Mouse (Mus musculus): ENCODE results near the gene Cradd. TPM values are rescaled to one million over a fixed set of nuclear protein-coding genes. Genes with fewer than 3 reads are reported as not detected.

Gene Cradd
- total RNA-seq, 2 experiments from 2014 or later = 13.5 to 14.3 TPM

GRCm38 (mm10) chr10:95308991-95309390 is 14.9 kb downstream of the Cradd start:
- no peak for DNase-seq (ENCODE audit: low spot score in 2 of 2)

- no peak for DNase-seq (ENCODE audit: low spot score in 2 of 2)
These were observed 16.0 kb downstream of the Cradd start for GRCm38 (mm10) chr10:95307916-95308315.

GRCm38 (mm10) chr10:95306824-95307552 is 16.9 kb downstream of the Cradd start:
- DNase-seq (ENCODE audit: low spot score in 2 of 2) = no peak

GRCm38 (mm10) chr10:95304240-95304639 is 19.7 kb downstream of the Cradd start:
- no peak for DNase-seq (ENCODE audit: low spot score in 2 of 2)

GRCm38 (mm10) chr10:95302211-95303163 is 21.4 kb downstream of the Cradd start:
- no peak for DNase-seq (ENCODE audit: low spot score in 2 of 2)

- DNase-seq (ENCODE audit: low spot score in 2 of 2) = no peak
These were observed 23.6 kb downstream of the Cradd start for GRCm38 (mm10) chr10:95300178-95300793.

GRCm38 (mm10) chr10:95299808-95300133 is 24.2 kb downstream of the Cradd start:
- DNase-seq (ENCODE audit: low spot score in 2 of 2) = no peak

- no peak for DNase-seq (ENCODE audit: low spot score in 2 of 2)
These were observed 24.7 kb downstream of the Cradd start for GRCm38 (mm10) chr10:95299010-95299807.

- DNase-seq (ENCODE audit: low spot score in 2 of 2) = no peak
These were observed 25.4 kb downstream of the Cradd start for GRCm38 (mm10) chr10:95298504-95298903.

- DNase-seq (ENCODE audit: low spot score in 2 of 2) = no peak
These were observed 26.2 kb downstream of the Cradd start for GRCm38 (mm10) chr10:95297690-95298104.

- DNase-seq (ENCODE audit: low spot score in 2 of 2) = no peak
These were observed 26.9 kb downstream of the Cradd start for GRCm38 (mm10) chr10:95297024-95297423.

GRCm38 (mm10) chr10:95293261-95293660 is 30.7 kb downstream of the Cradd start:
- no peak for DNase-seq (ENCODE audit: low spot score in 2 of 2)

GRCm38 (mm10) chr10:95292269-95292668 is 31.7 kb downstream of the Cradd start:
- DNase-seq (ENCODE audit: low spot score in 2 of 2) = no peak

GRCm38 (mm10) chr10:95291133-95291876 is 32.6 kb downstream of the Cradd start:
- DNase-seq (ENCODE audit: low spot score in 2 of 2) = no peak

- no peak for DNase-seq (ENCODE audit: low spot score in 2 of 2)
These were observed 34.1 kb downstream of the Cradd start for GRCm38 (mm10) chr10:95289819-95290218.

- DNase-seq (ENCODE audit: low spot score in 2 of 2) = no peak
These were observed 35.7 kb downstream of the Cradd start for GRCm38 (mm10) chr10:95288206-95288605.

- no peak for DNase-seq (ENCODE audit: low spot score in 2 of 2)
These were observed 36.6 kb downstream of the Cradd start for GRCm38 (mm10) chr10:95287351-95287750.

- no peak for DNase-seq (ENCODE audit: low spot score in 2 of 2)
These were observed 40.5 kb downstream of the Cradd start for GRCm38 (mm10) chr10:95283434-95283833.

- DNase-seq (ENCODE audit: low spot score in 2 of 2) = no peak
These were observed 41.9 kb downstream of the Cradd start for GRCm38 (mm10) chr10:95281996-95282395.

GRCm38 (mm10) chr10:95281466-95281990 is 42.4 kb downstream of the Cradd start:
- DNase-seq (ENCODE audit: low spot score in 2 of 2) = no peak

Measured in gastrocnemius, postnatal 4 days (tissue).